Mouse (Mus musculus) cerebellum, adult (tissue): ENCODE results near the gene Zfp715.
A peak's percentile ranks its signal among the peaks of the same experiment; 100 is the strongest.
"Not testable (repeated sequence)": the region's sequence is repeated elsewhere in the genome, so short reads cannot be mapped to it uniquely, and the experiment has no call there.

ENCODE experiments used
- ATAC-seq: cut with Nextera tagmentation; 2 replicates; pipeline ENCODE4 v1.9.2; 2017; ENCODE audit warnings: mild to moderate bottlenecking, moderate library complexity, mixed read lengths; ENCODE audit not compliant: insufficient number of reproducible peaks, low FRiP score, low TSS enrichment

The Zfp715 gene

GRCm38 (mm10) chr7:43309069-43309468, 4.0 kb downstream of the Zfp715 start:
- ATAC-seq: no peak

DNA sequence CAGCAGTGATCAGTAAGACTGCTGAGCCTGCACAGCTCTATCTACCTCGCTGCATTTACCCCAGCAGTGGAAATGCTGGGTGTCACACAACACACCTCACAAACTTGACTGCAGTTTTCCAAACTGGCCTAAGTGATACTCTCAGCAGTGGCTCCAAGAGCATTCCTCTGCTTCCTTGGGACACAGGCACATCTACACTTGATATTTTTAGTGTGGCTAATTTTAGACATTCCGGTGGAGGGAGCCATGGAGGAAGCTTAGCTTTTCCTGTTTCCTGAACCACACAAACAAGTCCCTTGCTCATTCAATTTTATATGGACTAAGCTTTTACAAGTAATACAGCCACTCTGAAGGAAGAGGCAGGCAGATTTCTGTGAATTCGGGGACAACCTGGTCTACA, 7.9 kb downstream of the Zfp715 start:
- no peak for ATAC-seq

GRCm38 (mm10) chr7:43291524-43291923, 21.6 kb downstream of the Zfp715 start:
- ATAC-seq: no peak

- peak; percentile 84 for ATAC-seq
Measured at GRCm38 (mm10) chr7:43282859-43283595, 30.1 kb downstream of the Zfp715 start.

DNA sequence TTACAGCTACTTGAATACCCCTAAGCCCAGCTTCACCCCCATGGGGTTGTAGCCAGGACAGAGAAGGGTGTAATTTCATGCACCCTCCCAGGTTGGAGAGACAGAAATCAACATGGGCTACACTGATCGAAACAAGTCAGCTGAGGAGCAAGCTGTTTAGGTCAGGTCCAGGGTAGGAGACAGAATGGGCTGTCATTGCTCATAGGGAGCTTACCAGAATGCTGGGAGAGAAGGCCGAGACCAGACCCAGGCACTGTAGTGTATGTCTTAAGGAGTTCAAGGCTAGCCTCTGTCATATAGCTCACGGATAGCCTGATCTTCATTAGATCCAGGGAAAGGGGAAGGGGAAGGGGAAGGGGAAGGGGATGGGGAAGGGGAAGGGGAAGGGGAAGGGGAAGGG, 30.6 kb downstream of the Zfp715 start:
- no peak for ATAC-seq

DNA sequence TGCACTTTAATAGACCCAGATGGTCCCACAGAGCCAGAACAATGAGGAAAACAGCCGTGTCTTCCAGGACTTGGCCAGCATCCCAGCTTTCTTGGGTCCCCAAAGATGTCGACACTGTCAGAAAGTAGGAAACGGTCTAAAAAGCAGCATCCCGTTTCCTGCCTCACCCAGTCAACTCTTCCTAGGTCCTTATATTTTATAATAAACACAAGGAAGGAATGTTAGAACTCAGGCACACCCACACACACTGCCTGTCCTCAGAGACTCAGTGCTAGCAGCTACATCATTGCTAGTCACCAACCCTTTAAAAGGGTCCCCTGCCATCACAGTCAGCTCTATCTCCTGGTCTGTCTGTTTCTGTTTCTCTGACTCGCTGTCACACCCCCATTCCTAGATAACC, 35.7 kb downstream of the Zfp715 start:
- ATAC-seq: no peak

GRCm38 (mm10) chr7:43276178-43276577, 36.9 kb downstream of the Zfp715 start:
- ATAC-seq: not testable (repeated sequence)

- ATAC-seq: no peak
Measured at GRCm38 (mm10) chr7:43273476-43273875, 39.6 kb downstream of the Zfp715 start.

- not testable (repeated sequence) for ATAC-seq
Measured at GRCm38 (mm10) chr7:43267359-43267758, 45.7 kb downstream of the Zfp715 start.

DNA sequence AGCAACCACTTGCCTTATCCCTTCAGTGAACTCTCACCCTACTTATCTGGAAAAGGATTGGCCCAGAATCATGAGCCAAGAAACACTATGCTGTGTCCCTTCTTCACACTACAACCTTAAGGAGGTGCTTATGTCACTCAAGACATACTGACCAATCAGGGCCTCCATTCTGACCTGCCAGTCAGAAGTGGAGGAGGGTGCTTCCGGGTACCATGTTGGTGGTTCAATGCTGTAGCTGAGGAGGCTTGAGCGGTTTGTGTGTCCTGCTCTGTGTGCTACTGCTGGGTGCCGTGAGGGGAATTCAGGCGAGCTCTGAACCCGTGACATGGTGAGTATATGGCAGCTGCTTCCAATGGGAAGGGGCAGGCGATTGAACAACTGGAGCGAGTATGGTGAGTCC, 59.6 kb downstream of the Zfp715 start:
- ATAC-seq: no peak

- ATAC-seq: not testable (repeated sequence)
Measured at GRCm38 (mm10) chr7:43250718-43251117, 62.4 kb downstream of the Zfp715 start.
